Mouse (Mus musculus): ENCODE data around the gene Nudt9. TPM values are rescaled to one million over a fixed set of nuclear protein-coding genes. Genes with fewer than 3 reads are reported as not detected.
"Not testable (repeated sequence)": the region's sequence is repeated elsewhere in the genome, so short reads cannot be mapped to it uniquely, and the experiment has no call there.

Gene Nudt9
- polyA plus RNA-seq, 1 experiment from 2014 or later, result 61.7 TPM

DNA sequence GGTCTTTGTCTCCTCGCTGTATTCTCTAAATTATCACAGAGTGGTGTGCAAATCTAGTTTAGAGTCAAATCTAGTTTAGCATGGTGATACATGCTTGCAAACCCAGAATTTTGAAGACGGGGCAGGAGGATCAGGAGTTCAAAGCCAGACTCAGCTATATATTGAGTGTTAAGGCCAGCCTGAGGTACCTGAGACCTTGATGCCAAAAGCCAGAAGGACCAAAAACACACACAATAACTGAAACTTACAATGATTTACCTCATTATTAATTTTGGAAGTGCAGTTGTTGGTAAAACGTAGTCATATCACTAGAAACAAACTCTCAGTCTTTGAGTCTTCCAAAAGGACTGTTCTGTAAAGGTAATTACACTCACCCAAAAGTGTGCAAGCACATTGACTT lies 36.7 kb upstream of the Nudt9 start:
- Histone ChIP-seq H3K9me3 (replicated peaks; ENCODE audit: control insufficient read depth, low read length) (no peaks in the 10 kb centered on the region), H3K9ac (ENCODE audit: low read length) (no peak overlapping the region), H3K4me1 (ENCODE audit: control insufficient read depth, insufficient read depth, low read length) (no peaks in the 10 kb centered on the region), H3K4me3 (replicated peaks; ENCODE audit: low read length) (no peak overlapping the region), H3K27me3 (ENCODE audit: control insufficient read depth, insufficient read depth, low read length) (no peaks in the 10 kb centered on the region), H3K27ac (ENCODE audit: low read length) (no peak overlapping the region), H3K4me2 (ENCODE audit: low read depth, low read length) (no peak overlapping the region), H3K36me3 (ENCODE audit: control insufficient read depth, insufficient read depth, low read length) (0 out of 2 replicates have a peak, but pooled peaks cover 2% of the 10 kb centered on the region)
- WGBS, result 96% methylated on average over 3 of the region's 3 CpGs
- ATAC-seq (ENCODE audit: insufficient read depth, low FRiP score), result no peak

DNA sequence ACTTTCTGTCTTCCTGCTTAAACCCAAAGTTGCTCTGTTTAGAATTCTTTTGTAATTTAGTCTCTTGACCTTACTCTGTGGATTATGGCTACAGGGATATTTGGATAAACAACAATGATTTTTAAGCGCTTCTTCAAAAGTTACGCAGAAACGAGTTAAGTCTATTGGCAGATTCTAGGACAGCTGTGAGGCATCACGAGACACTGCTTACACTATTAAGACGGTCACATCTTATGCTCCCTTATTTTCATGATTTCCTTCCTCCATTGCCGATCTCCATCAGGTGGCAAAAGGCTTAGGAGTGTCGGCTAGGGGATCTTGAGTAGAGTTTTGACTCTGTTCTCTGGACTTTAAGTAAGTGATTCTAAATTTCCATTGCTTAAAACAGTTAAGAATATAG lies 35.8 kb upstream of the Nudt9 start:
- H3K9me3 ChIP-seq (replicated peaks; ENCODE audit: control insufficient read depth, low read length), result no peaks in the 10 kb centered on the region
- 0 out of 2 replicates have a peak, but pooled peaks cover 2% of the 10 kb centered on the region for H3K36me3 ChIP-seq (ENCODE audit: control insufficient read depth, insufficient read depth, low read length)
- no peak overlapping the region for H3K4me3 ChIP-seq (replicated peaks; ENCODE audit: low read length)
- H3K27ac ChIP-seq (ENCODE audit: low read length), result no peak overlapping the region
- no peak overlapping the region for H3K4me2 ChIP-seq (ENCODE audit: low read depth, low read length)
- no peaks in the 10 kb centered on the region for H3K4me1 ChIP-seq (ENCODE audit: control insufficient read depth, insufficient read depth, low read length)
- WGBS, result 53% methylated on average over 7 of the region's 7 CpGs
- no peak overlapping the region for H3K9ac ChIP-seq (ENCODE audit: low read length)
- ATAC-seq (ENCODE audit: insufficient read depth, low FRiP score), result no peak
- no peaks in the 10 kb centered on the region for H3K27me3 ChIP-seq (ENCODE audit: control insufficient read depth, insufficient read depth, low read length)

DNA sequence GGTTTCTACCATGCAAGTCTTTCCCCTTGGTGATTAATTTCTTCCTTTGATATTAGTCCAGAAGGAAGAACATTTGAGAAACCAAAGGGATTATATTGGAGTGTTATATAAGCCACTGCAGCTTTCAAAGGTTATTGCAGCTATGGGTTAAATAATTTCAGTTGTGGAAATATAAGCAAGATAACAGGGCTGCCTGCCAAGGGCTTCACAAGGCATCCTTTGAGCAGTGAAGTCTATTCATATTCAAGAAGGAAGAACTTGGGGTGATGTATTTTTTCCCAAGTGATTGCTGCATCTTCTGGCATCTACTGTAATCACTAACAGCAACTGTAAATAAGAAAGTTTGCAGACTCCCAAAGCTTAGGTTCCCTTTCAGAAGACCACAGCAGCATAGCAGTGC lies 34.7 kb upstream of the Nudt9 start:
- no peak for ATAC-seq (ENCODE audit: insufficient read depth, low FRiP score)
- Histone ChIP-seq H3K4me2 (ENCODE audit: low read depth, low read length) (no peak overlapping the region), H3K27ac (ENCODE audit: low read length) (no peak overlapping the region), H3K9me3 (replicated peaks; ENCODE audit: control insufficient read depth, low read length) (no peaks in the 10 kb centered on the region), H3K27me3 (ENCODE audit: control insufficient read depth, insufficient read depth, low read length) (no peaks in the 10 kb centered on the region), H3K36me3 (ENCODE audit: control insufficient read depth, insufficient read depth, low read length) (0 out of 2 replicates have a peak, but pooled peaks cover 2% of the 10 kb centered on the region), H3K9ac (ENCODE audit: low read length) (no peak overlapping the region), H3K4me1 (ENCODE audit: control insufficient read depth, insufficient read depth, low read length) (no peaks in the 10 kb centered on the region), H3K4me3 (replicated peaks; ENCODE audit: low read length) (no peak overlapping the region)

DNA sequence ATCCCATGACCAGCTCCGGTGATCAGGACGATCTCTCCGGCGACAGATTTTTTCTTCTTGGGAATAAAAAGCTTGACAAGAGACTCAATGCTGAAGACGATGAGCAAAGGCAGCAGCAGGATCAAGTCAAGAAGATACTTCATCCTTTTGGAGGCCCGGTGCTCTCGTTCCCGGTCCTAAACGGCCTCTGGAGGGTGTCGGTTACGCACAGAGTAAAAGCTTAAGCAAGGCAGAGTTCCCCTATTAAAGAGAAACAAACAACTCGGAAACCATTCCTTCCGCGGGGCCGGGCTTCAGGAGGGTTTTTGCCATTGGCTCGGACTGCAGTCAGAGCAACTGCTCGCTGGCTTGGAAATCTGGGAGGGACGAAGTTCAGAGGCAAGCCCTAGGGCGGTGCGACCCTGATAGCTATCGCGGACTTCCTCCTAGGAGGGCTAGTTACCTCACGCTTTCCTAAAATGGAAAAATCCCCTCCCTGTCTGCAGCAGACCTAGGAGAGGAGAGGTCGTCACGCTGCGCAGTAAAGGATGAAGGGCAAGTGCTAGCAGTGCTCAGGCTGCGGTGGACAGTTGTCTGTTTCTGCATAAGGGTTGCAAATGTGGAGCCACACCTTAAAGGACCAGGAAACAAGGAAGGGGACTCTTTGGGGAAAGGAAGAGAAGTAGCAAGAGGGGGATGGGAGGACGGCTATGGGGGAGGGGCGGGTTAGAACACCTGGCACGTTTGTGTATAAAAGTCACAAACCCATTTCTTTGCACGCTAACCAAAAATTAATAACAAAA lies 24.3 kb upstream of the Nudt9 start, which contains the start of gene Hsd17b11:
Hsd17b11 (minus strand) TSS at position 323 of the 782 bp plus-strand sequence.
- Histone ChIP-seq H3K27ac (ENCODE audit: low read length) (peak within 1 kb of the TSS; percentile 92), H3K36me3 (ENCODE audit: control insufficient read depth, insufficient read depth, low read length) (no peaks in the 10 kb centered on the region), H3K9me3 (replicated peaks; ENCODE audit: control insufficient read depth, low read length) (no peaks in the 10 kb centered on the region), H3K4me3 (replicated peaks; ENCODE audit: low read length) (peak within 1 kb of the TSS; percentile 57), H3K4me2 (ENCODE audit: low read depth, low read length) (peak within 1 kb of the TSS; percentile 76), H3K27me3 (ENCODE audit: control insufficient read depth, insufficient read depth, low read length) (no peaks in the 10 kb centered on the region), H3K4me1 (ENCODE audit: control insufficient read depth, insufficient read depth, low read length) (peaks cover 34% of the 10 kb centered on the region), H3K9ac (ENCODE audit: low read length) (peak within 1 kb of the TSS; percentile 75)
- WGBS, result 1% methylated on average over 31 of the region's 31 CpGs
- ATAC-seq (ENCODE audit: insufficient read depth, low FRiP score), result peak; percentile 96

DNA sequence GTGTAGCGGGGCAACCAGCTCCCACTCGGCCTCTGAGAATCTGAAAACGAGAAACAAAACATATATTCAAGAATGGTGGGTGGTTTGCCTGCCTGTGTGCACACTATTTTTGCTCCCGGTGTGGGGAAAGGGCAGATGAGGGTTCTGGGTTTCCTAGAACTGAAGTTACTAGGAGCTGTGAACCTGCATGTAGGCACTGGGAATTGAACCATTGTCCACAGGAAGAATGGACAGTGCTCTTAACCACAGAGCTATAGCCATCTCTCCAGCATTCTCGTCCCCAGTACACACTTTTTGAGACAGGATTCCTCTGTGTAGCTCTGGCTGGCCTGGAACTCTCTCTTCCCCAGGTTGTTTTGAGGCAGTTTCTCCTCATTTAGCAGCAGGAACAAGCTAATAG lies 23.5 kb upstream of the Nudt9 start:
- no peaks in the 10 kb centered on the region for H3K36me3 ChIP-seq (ENCODE audit: control insufficient read depth, insufficient read depth, low read length)
- H3K27me3 ChIP-seq (ENCODE audit: control insufficient read depth, insufficient read depth, low read length), result no peaks in the 10 kb centered on the region
- H3K4me2 ChIP-seq (ENCODE audit: low read depth, low read length), result peak overlapping the region; percentile 76
- no peaks in the 10 kb centered on the region for H3K9me3 ChIP-seq (replicated peaks; ENCODE audit: control insufficient read depth, low read length)
- 45% methylated on average over 5 of the region's 5 CpGs for WGBS
- H3K27ac ChIP-seq (ENCODE audit: low read length), result peak overlapping the region; percentile 92; the same call in 1 of the 2 replicates
- H3K9ac ChIP-seq (ENCODE audit: low read length), result peak overlapping the region; percentile 75
- no peak for ATAC-seq (ENCODE audit: insufficient read depth, low FRiP score)
- peaks cover 34% of the 10 kb centered on the region for H3K4me1 ChIP-seq (ENCODE audit: control insufficient read depth, insufficient read depth, low read length)
- H3K4me3 ChIP-seq (replicated peaks; ENCODE audit: low read length), result peak overlapping the region; percentile 57

DNA sequence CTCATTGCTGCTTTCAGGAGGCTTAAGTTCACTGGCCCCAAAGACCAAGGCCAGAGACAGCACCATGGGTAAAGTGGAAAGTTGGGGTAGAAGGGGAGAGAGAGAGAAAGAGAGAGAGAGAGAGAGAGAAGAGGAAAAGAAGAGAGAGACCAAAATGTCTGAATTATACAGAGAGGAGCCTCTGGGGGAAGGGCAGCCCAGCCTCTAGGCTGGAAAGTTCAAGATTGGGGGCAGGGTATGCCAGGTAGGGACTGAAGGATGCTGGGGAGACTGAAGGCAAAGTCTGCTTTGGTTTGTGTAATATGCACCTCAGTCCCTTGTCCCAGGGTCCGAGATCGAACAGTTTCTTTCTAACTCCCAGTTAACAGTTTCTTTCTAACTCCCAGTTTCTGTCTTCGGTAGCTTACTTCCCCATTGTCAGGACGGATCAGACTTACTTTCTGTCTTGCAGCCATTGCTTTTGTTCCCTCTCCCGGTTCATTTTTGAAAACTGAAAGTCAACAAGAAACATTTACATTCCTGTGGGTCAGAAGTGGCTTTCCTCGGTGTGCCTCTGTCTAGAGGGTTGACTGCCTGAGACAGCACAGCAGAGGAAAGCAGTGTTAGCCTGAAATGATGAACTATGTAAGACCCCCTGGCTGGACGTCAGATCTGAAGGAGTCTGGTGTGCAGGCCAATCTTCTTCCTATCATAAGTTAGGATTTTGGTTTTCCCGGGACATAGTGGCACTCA lies 22.7 kb upstream of the Nudt9 start:
- Histone ChIP-seq H3K4me3 (replicated peaks; ENCODE audit: low read length) (no peak overlapping the region), H3K9ac (ENCODE audit: low read length) (no peak overlapping the region), H3K9me3 (replicated peaks; ENCODE audit: control insufficient read depth, low read length) (no peaks in the 10 kb centered on the region), H3K4me1 (ENCODE audit: control insufficient read depth, insufficient read depth, low read length) (peaks cover 34% of the 10 kb centered on the region), H3K4me2 (ENCODE audit: low read depth, low read length) (no peak overlapping the region), H3K36me3 (ENCODE audit: control insufficient read depth, insufficient read depth, low read length) (no peaks in the 10 kb centered on the region), H3K27ac (ENCODE audit: low read length) (peak overlapping the region; percentile 23; the same call in 1 of the 2 replicates), H3K27me3 (ENCODE audit: control insufficient read depth, insufficient read depth, low read length) (no peaks in the 10 kb centered on the region)
- 61% methylated on average over 8 of the region's 8 CpGs for WGBS
- no peak for ATAC-seq (ENCODE audit: insufficient read depth, low FRiP score)

DNA sequence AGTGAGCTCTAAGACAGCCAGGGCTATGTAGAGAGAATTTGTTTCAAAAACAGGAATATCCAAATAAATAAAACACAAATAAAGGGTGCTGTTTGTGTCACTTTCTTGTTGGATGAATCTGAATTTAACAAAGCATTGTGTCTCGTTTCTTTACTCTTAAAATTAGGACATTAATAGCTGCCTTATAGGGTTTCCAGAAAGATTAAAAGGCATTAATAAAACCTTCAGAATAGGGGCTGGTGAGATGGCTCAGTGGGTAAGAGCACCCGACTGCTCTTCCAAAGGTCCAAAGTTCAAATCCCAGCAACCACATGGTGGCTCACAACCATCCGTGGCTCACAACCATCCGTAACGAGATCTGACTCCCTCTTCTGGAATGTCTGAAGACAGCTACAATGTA lies 21.9 kb upstream of the Nudt9 start:
- H3K27ac ChIP-seq (ENCODE audit: low read length); H3K36me3 ChIP-seq (ENCODE audit: control insufficient read depth, insufficient read depth, low read length); ATAC-seq (ENCODE audit: insufficient read depth, low FRiP score); H3K9ac ChIP-seq (ENCODE audit: low read length); H3K4me2 ChIP-seq (ENCODE audit: low read depth, low read length); H3K4me3 ChIP-seq (replicated peaks; ENCODE audit: low read length); H3K9me3 ChIP-seq (replicated peaks; ENCODE audit: control insufficient read depth, low read length); H3K27me3 ChIP-seq (ENCODE audit: control insufficient read depth, insufficient read depth, low read length): not testable (repeated sequence)
- 74% methylated on average over 5 of the region's 5 CpGs for WGBS
- peaks cover 31% of the 10 kb centered on the region for H3K4me1 ChIP-seq (ENCODE audit: control insufficient read depth, insufficient read depth, low read length)

DNA sequence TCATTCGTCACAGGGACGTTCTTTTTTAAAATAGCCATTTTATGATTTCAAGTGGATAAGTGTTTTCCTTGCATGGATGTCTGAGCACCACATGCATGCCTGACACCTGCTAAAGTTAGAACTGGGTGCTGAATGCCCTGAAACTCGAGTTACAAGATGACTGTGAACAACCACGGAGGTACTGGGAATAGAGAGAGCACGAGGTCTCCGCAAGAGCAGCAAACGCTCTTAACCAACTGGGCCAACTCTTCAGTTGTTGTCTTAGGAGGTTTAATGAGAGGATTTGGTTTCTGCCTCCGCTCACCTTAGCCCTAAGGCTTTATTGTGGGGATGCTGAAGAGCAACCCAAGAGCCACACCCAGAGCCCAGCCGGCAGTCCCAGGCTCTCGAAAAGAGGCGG lies 21.3 kb upstream of the Nudt9 start:
- Histone ChIP-seq H3K9me3 (replicated peaks; ENCODE audit: control insufficient read depth, low read length) (no peaks in the 10 kb centered on the region), H3K9ac (ENCODE audit: low read length) (no peak overlapping the region), H3K4me1 (ENCODE audit: control insufficient read depth, insufficient read depth, low read length) (peaks cover 25% of the 10 kb centered on the region), H3K36me3 (ENCODE audit: control insufficient read depth, insufficient read depth, low read length) (no peaks in the 10 kb centered on the region), H3K4me3 (replicated peaks; ENCODE audit: low read length) (no peak overlapping the region), H3K27me3 (ENCODE audit: control insufficient read depth, insufficient read depth, low read length) (no peaks in the 10 kb centered on the region), H3K27ac (ENCODE audit: low read length) (no peak overlapping the region), H3K4me2 (ENCODE audit: low read depth, low read length) (no peak overlapping the region)
- ATAC-seq (ENCODE audit: insufficient read depth, low FRiP score), result no peak
- WGBS, result 76% methylated on average over 11 of the region's 11 CpGs

DNA sequence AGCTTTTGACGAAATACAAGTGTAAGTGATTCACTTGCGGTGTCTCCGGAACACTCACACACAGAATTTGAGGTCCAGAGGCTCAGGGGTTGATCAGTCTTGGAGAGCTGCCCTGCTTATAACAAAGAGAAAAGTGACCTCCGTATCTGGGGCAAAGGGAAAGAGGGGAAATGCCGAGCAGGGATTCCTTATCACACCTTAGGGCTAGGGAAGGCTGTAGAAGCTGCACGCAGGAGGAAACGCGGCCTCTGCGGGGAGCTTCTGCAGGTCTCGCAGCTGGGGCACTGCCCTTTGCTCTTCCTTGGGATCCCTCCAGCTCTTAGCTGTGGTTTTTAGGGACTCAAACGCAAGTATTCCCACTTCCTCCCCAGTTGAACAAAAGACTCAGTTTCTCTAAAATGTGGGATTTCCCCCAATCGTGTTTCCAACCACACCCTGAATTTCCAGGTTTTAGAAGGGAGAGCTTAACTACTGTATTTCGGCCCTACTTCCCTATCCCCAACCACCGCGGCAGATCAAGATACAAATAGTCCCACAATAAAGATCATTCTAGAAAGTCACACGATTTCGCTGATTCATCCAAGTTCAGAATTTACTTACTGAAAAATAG lies 20.8 kb upstream of the Nudt9 start:
- H3K36me3 ChIP-seq (ENCODE audit: control insufficient read depth, insufficient read depth, low read length), result no peaks in the 10 kb centered on the region
- H3K4me1 ChIP-seq (ENCODE audit: control insufficient read depth, insufficient read depth, low read length), result peaks cover 21% of the 10 kb centered on the region
- no peak overlapping the region for H3K4me2 ChIP-seq (ENCODE audit: low read depth, low read length)
- WGBS, result 42% methylated on average over 17 of the region's 17 CpGs
- H3K9me3 ChIP-seq (replicated peaks; ENCODE audit: control insufficient read depth, low read length), result no peaks in the 10 kb centered on the region
- no peak overlapping the region for H3K27ac ChIP-seq (ENCODE audit: low read length)
- H3K4me3 ChIP-seq (replicated peaks; ENCODE audit: low read length), result no peak overlapping the region
- H3K27me3 ChIP-seq (ENCODE audit: control insufficient read depth, insufficient read depth, low read length), result no peaks in the 10 kb centered on the region
- H3K9ac ChIP-seq (ENCODE audit: low read length), result no peak overlapping the region
- ATAC-seq (ENCODE audit: insufficient read depth, low FRiP score), result no peak
